Mouse (Mus musculus) CD8-positive naive resting alpha-beta T cell, adult 2 months (primary cell): ENCODE results near the gene ccdc198.

Source experiments
- DNase-seq, 2 experiments: peaks; one replicate each; pipeline ENCODE4 v3.0.0; 2022; ENCODE audit warnings: low read depth in 2 of 2, low spot score in 2 of 2

ccdc198 gene

GRCm38 (mm10) chr14:49201073-49201778, 44.0 kb downstream of the ccdc198 start:
- DNase-seq = no peak

GRCm38 (mm10) chr14:49197031-49197527, 48.2 kb downstream of the ccdc198 start:
- no peak for DNase-seq

GRCm38 (mm10) chr14:49186270-49186669, 59.0 kb downstream of the ccdc198 start:
- no peak for DNase-seq

- DNase-seq = no peak
These were observed 65.5 kb downstream of the ccdc198 start for GRCm38 (mm10) chr14:49179736-49180135.

GRCm38 (mm10) chr14:49173290-49174135, 71.8 kb downstream of the ccdc198 start:
- no peak for DNase-seq

- peak; percentile 42 to 51 for DNase-seq
These were observed 72.7 kb downstream of the ccdc198 start for GRCm38 (mm10) chr14:49172582-49172988.

GRCm38 (mm10) chr14:49171867-49172581, 73.2 kb downstream of the ccdc198 start, which contains the start of gene Naa30:
Gene Naa30 (plus strand): TSS chr14:49172226.
- DNase-seq = peak; percentile 95 to 97

- DNase-seq = no peak
These were observed 74.0 kb downstream of the ccdc198 start for GRCm38 (mm10) chr14:49171286-49171685.
